In the genomic region with DNA sequence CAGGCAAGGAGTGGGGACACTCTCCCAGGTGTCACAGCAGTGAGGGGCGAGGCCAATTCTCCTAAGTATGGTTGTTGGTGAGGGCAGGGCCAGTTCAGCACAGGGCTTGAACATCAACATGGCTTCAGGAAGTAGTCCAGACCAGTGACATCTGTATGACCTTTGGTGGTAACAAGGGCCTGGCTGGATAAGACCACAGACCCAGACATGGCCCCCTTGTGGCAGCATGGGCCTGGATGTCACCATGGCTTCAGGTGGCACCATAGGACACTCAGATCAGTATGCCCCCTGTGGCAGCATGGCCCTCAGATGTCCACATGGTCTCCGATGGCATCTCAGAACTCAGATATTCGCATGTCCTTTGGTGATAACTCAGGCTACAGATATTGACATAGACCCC, we compare ENCODE assay signal across 12 mouse cellular contexts. TPM values are rescaled to one million over a fixed set of nuclear protein-coding genes. Genes with fewer than 3 reads are reported as not detected.
"Had no signal": no experiment of that assay in that cellular context is flagged by ENCODE, and none has a peak within 500 bp of the region (broad histone marks: within the 10 kb centered on the region; RNA-seq: fewer than 3 reads in every experiment).

No protein-coding gene starts in this region.

- H3K9ac ChIP-seq: liver, postnatal 0 days had no signal

- ATAC-seq: intestine, embryonic 16.5 days; liver, postnatal 0 days had no signal

- DNase-seq: kidney, adult 8-10 months; kidney, postnatal 25 days; layer of hippocampus, adult 9-11 months; layer of hippocampus, postnatal 36 days; liver, postnatal 0 days; lung, postnatal 36 days; midbrain, embryonic 14.5 days; right cerebral cortex, postnatal 25 days; thymus, postnatal 36 days had no signal

- H3K27ac ChIP-seq: stomach, postnatal 0 days had no signal

- H3K4me2 ChIP-seq: liver, embryonic 11.5 days had no signal

RNA-seq across cellular contexts. Expression of gene Vdr, which starts 58.1 kb away (rescaled TPM):
- polyA plus RNA-seq: midbrain, embryonic 14.5 days had no signal
